Mouse (Mus musculus): ENCODE results near the gene Ssr2. TPM values are rescaled to one million over a fixed set of nuclear protein-coding genes. Genes with fewer than 3 reads are reported as not detected.
"Not testable (repeated sequence)": the region's sequence is repeated elsewhere in the genome, so short reads cannot be mapped to it uniquely, and the experiment has no call there.

Ssr2 gene
- total RNA-seq, 1 experiment from 2014 or later: 23.2 TPM

DNA sequence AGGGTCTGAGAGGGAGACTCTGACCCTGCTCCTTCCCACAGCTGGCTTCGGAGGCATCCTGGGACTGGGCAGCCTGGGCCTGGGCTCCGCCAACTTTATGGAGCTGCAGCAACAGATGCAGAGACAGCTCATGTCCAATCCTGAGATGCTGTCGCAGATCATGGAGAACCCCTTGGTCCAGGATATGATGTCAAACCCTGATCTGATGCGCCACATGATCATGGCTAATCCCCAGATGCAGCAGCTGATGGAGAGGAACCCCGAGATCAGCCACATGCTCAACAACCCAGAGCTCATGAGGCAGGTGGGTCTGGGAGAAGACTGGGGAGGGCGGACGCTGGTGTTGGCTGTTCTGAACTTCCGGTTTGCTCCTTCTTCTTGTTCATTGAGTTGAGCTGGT, 19.1 kb upstream of the Ssr2 start:
- ATAC-seq (replicated peaks; ENCODE audit: insufficient number of reproducible peaks, low FRiP score, low TSS enrichment, poor library complexity, severe bottlenecking): no peak

DNA sequence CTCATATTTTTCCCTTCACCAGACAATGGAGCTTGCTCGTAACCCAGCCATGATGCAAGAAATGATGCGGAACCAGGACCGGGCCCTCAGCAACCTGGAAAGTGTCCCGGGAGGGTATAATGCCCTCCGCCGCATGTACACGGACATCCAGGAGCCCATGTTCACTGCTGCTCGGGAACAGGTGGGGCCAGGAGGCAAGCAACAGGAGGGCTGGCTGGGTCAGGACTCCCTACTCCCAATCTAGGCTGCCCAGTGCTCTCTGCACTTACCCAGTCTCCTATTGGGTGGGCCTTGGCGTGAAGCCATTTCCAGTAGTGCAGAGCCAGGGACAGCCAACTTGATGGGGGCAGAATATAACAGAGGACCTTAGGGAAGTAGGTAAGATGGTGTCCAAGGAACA, 16.1 kb upstream of the Ssr2 start:
- ATAC-seq (replicated peaks; ENCODE audit: insufficient number of reproducible peaks, low FRiP score, low TSS enrichment, poor library complexity, severe bottlenecking): no peak

DNA sequence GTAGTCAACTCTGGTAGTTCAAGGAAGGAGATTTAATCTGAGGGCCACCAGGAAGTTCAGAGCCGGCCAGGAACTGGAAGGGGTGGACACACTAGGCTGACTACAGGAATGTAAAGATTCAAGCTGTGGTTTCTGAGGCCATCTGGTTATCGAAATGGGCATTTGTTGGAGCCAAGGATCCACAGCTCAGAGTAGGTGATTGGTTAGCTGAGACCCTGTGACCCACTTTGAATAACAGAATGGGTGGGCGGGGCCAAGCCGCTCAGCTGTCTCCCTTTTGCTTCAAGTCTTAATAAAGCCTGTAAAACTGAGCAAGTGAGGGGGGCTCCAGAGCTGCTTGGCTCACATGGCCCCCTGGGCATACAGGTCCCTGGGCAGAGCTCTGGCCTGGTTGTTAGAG, 13.7 kb upstream of the Ssr2 start:
- ATAC-seq (replicated peaks; ENCODE audit: insufficient number of reproducible peaks, low FRiP score, low TSS enrichment, poor library complexity, severe bottlenecking): no peak

DNA sequence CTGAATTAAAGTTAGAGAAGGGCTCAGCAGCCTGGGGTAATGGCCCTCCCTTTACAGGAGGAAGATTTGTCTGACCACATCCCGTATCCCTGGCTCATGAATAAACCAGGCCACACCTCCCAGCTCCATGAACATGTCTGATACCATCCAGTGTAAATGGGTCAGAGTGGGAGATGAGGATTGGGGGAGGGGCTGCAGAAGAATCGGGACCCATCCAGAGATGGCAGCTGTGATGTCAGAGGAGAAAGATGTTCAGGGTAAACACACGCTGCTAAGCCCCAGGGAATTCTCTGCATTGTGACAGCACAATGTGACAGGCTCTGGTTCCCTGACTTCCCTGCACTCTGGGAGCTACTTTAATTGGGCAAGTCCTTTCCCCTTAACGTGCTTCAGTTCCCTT, 12.2 kb upstream of the Ssr2 start:
- ATAC-seq (replicated peaks; ENCODE audit: insufficient number of reproducible peaks, low FRiP score, low TSS enrichment, poor library complexity, severe bottlenecking): no peak

DNA sequence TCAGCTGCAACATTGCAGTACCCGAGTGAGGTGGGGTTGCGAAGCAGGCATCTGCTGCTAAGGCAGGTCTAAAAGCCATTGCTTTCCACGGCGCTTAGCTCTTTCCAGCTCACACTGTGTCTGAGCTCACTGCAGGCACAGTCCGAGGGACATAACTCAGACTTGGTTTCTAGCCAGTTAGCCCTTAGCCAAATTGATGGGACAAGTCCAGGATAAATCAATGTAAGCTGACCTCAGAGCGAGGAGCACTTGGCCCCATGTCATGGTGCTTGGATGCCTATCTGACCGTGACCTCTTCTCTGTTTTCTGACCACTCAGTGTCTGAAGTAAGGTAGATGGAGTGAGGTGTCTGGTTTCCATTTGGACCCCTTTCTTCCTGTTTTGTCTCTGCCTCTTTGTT, 11.7 kb upstream of the Ssr2 start:
- no peak for ATAC-seq (replicated peaks; ENCODE audit: insufficient number of reproducible peaks, low FRiP score, low TSS enrichment, poor library complexity, severe bottlenecking)

DNA sequence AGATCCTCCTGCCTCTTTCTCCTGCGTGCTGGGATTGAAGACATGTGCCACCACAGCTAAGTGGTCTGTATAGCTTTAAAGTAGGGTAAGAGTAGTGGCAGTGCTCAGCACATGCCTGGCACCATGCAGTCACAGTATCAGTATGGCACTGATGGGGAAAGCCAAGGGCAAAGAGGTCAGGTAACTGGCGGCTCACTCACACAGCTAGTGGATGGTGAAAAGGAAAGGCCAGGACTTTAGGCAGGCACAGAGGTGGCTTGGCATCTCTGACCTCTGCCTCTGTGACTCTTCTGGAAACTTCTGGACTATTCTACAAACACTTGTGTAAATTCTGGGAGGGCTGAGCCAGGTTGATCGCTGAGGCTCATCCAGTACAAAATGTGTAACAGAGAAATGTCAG, 9.6 kb upstream of the Ssr2 start:
- ATAC-seq (replicated peaks; ENCODE audit: insufficient number of reproducible peaks, low FRiP score, low TSS enrichment, poor library complexity, severe bottlenecking): no peak

DNA sequence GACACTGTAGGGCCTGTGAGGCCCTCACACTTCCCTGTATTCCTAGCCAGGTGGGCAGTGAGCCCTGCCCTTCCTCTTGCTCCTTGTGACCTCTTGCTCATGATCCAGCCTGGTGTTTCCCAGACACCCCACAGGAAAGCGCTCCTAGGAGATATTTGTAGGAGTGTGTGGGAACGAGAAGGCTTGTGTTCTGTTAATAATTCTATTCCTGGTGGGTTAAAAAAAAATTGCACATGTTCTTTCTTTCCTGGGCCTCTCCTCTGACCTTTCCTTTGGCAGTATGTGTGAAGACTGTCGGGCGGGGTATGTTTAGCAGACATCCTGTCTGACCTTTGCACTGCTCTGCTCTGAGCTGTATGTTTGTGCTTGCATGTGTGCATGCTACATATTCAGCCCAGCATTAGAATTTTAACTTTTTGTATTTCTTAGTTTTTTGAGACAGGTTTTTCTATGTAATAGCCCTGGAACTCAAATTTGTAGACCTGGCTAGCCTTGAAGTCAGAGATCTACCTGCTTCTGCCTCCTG, 9.1 kb upstream of the Ssr2 start:
- ATAC-seq (replicated peaks; ENCODE audit: insufficient number of reproducible peaks, low FRiP score, low TSS enrichment, poor library complexity, severe bottlenecking): no peak

DNA sequence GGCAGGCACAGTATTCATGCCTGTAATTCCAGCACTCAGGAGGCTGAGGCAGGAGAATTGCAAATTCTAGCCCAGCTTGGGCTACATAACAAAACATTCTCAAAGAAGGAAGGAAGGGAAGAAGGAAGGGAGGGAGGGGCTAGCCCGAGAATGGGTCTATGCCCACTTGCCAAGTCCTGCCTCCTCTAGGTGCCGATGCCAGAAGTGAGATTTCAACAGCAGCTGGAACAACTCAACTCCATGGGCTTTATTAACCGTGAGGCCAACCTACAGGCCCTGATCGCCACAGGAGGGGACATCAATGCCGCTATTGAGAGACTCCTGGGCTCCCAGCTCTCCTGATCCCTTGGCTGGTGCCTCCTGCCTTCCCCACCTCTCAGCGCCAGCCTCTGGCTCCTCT, 7.8 kb upstream of the Ssr2 start:
- ATAC-seq (replicated peaks; ENCODE audit: insufficient number of reproducible peaks, low FRiP score, low TSS enrichment, poor library complexity, severe bottlenecking): no peak

DNA sequence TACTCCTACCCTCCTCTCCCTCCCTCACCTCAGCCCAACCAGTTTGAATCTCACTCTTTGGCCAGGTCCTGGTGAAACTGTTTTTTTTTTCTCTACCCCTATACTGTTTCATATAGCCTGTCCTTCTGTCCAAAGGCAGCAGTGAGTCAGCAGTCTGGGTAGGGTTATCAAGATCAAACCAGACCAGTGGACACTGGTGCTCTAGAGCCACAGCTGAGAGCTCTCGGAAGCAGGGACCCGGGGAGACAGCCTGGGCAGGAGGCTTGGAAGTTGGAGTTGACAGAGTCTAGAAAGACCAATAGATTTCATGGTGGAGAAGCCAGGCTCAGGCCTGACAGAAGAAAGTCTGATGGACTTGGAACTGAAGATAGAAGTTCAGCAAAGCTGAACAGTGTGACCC, 7.1 kb upstream of the Ssr2 start:
- ATAC-seq (replicated peaks; ENCODE audit: insufficient number of reproducible peaks, low FRiP score, low TSS enrichment, poor library complexity, severe bottlenecking): no peak

DNA sequence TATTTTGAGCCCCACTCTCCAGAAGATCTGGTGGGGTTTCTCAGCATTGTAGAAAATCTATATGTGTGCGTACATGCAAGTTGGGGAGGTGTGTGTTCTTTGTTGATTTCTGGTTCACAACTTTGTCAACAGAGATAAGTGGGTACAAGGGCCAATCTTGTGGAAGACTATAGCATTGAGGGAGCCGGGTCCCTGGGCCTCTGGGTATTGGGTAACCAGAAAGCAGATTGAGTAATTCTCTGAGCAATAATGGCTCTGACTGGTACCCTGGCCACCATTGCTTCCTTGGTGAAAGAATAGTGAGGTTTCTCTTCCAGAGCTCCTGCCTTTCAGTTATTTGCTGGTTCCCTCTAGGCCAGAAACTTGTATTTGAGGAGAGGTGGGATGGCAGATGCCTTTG, 6.6 kb upstream of the Ssr2 start:
- ATAC-seq (replicated peaks; ENCODE audit: insufficient number of reproducible peaks, low FRiP score, low TSS enrichment, poor library complexity, severe bottlenecking): no peak

DNA sequence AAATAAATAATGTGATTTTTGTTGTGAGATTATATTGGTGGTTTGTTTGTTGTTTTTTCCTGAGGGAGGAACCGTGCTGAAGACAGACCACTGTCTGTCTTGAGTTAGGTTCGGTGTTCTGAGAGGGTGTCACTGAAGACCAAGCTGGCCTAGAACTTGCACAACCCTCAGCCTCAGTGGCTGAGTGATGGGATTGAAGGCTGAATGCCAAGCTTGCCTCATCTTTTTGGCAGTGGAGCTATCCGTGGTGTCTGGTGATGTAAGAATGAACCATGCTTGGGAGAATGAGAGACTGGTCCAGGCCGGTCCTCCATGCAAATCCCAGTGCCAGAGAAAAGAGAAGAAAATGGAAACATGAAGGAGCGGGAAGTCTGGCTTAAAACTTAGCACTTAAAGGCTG, 6.0 kb upstream of the Ssr2 start:
- ATAC-seq (replicated peaks; ENCODE audit: insufficient number of reproducible peaks, low FRiP score, low TSS enrichment, poor library complexity, severe bottlenecking): no peak

DNA sequence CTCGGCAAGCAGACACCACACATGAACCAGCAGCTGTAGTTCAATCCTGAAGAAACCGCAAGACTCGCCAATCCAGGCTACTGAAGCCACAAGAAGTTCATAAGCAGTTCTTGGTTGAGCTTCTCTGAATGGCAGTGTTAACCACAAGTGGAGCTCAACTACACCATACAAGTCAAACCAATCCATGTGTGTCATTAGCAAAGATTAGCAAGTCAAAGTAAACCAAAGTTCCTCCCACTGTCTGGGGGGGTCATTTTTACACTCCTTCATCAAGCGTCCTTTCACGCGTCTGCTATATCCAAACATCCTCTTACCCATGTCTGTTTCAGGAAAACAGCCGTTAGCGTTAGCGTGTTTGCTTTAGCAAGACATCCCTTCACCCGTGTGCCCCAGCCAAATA, 5.3 kb upstream of the Ssr2 start:
- ATAC-seq (replicated peaks; ENCODE audit: insufficient number of reproducible peaks, low FRiP score, low TSS enrichment, poor library complexity, severe bottlenecking): no peak

DNA sequence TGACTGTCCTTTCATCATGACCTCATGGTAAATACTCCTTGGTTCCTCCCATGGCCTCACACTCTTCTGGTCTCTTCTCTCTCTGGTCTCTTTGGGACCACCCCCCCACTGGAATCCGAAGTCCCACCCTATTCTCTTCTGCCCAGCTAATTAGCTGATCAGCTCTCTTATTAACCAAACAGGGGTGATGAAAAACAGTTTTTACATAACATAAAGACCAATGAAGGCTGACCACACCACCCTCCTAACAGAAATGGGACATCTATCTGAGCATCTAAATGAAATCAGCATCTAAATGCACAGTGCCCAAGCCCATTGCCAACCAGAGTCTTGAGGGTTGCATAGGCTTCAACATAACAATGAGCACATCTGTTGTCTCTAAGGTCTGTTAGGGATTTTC, 3.8 kb upstream of the Ssr2 start:
- ATAC-seq (replicated peaks; ENCODE audit: insufficient number of reproducible peaks, low FRiP score, low TSS enrichment, poor library complexity, severe bottlenecking): no peak

DNA sequence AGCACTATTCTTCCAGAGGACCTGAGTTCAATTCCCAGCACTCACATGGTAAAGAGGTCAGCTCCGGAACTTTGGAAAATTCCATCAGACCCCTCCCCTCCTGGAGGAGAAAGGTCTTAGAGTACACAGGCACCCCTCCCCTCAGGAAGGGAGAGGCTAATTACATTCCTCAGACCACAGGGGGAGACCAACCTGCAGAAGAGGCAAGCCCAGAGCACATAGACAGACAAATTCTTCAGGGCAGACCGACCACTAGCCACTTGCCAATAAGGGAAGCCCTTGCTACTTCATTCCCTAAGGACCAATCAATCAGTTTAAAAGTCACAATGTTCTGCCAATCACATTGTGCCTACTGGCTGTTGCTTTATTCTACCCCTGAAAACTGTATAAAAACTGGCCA, 2.8 kb upstream of the Ssr2 start:
- no peak for ATAC-seq (replicated peaks; ENCODE audit: insufficient number of reproducible peaks, low FRiP score, low TSS enrichment, poor library complexity, severe bottlenecking)

DNA sequence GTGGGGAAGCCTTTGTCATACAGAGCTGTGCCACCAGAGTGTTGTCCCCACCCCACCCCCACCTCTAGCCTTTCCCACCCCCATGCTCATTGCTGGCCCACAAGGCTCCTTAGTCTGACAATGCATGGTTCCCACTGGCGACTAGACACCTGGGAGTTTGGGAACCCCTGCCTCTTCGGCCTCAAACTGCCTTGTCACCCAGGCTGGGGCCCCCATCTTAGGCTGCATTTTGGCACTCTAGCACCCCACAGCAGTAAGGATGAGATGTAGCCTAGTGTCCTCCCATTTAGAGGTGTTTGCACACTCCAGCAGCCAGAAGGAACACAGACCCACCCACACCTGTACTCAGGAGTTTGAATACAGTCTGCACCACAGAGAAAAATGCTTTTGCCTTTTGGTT, 1.9 kb upstream of the Ssr2 start:
- ATAC-seq (replicated peaks; ENCODE audit: insufficient number of reproducible peaks, low FRiP score, low TSS enrichment, poor library complexity, severe bottlenecking): no peak

DNA sequence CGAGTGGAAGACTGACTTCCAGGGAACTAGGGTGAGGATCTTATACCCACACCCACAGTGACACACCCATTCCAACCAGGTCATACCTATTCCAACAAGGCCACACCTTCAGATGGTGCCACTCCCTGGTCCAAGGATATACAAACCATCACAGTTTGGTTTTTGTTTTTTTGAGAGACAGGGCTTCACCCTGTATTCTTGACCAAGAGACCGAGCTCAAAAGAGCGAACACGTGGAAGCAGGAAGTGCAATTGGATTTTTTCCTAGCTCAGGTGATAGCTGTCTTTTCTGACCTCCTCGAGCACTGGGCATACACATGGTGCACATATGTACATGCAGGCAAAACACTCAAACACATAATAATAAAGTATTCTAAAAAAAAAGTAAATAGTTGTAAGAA, 2.2 kb downstream of the Ssr2 start:
- not testable (repeated sequence) for ATAC-seq (replicated peaks; ENCODE audit: insufficient number of reproducible peaks, low FRiP score, low TSS enrichment, poor library complexity, severe bottlenecking)

DNA sequence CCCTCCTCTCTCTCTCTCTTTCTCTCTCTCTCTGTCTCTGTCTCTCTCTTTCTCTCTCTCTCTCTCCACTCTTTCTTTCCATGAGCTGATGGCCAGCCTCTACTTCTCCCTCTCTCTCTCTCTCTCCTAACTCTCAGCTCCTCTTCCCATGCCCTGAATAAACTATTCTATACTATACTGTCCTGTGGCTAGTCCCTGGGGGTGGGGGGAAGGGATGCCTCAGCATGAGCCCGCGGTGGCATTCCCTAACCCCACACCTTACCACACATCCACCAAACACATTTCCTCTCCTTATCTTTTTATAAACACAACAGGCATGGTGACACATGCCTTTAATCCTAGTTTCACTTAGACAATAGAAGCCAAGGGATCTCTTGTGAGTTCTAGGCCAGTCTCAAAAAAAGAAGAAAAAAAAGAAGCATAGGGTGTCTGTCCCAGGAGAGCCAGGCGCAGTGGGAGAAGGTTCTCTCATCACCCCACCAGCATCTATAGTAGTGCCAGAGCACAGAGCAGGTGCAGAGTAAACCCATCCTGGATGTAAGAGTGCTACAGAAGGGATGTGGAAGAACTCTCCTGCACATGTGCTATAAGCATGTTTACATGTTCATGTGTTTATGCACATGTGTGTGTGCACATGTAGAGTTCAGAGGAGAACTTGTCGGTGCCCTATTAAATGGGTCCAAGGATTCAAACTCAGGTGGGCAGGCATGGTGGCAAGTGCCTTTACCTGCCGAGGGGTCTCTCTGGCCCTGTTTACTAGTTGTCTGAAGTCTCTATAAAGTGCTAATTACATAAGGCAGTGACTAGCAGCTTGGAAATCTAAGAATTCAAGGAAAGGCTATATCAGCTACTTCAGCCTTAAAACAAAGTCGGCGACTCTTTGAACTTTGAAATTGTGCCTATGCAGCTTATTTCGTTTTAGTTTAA, 3.1 kb downstream of the Ssr2 start:
- no peak for ATAC-seq (replicated peaks; ENCODE audit: insufficient number of reproducible peaks, low FRiP score, low TSS enrichment, poor library complexity, severe bottlenecking)

DNA sequence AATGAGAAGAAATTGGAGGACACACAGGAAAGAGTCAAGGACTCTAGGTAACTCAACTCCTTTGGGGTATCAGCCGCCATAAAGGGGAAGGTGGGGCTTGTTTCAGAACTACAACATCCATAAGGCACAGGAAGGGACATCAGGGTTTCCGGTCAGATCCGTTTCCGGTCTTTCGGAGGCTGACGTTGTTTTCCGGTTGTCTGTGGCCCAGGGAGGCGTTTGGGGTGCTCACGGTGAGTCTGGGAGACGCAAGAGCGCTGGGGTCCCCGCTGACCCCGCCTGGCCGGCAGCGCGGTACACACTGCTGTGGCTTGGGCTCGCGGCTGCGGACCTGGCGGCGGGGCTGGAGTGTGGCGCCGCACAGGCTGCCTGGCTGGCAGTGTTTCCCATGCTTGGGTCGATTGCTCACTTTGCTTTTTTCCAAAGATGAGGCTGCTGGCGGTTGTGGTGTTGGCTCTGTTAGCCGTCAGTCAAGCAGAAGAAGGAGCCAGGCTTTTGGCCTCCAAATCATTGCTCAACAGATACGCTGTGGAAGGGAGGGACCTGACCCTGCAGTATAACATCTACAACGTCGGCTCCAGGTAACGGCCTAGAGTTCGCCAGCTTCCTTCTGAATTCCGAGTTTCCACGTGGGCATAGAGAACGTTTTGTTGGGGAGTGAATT, 3.9 kb downstream of the Ssr2 start:
- peak; percentile 98 for ATAC-seq (replicated peaks; ENCODE audit: insufficient number of reproducible peaks, low FRiP score, low TSS enrichment, poor library complexity, severe bottlenecking)

DNA sequence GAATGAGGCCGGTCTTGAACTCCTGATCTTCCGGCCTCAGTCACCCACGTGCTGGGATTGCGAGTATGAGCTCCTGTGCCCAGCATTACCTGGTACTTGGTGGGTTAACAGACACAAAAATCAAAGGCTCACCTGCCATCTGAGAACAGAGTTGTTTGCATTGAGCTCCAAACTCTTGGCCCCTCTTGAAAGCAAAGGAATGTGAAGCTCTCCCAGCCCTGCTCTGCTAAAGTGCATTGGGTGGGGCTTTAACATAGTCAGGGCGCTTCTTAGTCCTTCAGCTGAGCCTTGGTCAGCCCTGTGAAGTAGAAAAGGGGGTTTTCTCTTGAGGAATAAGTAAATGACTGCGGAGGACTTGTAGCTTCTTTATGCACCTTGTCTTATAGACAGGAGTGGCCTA, 10.1 kb downstream of the Ssr2 start:
- ATAC-seq (replicated peaks; ENCODE audit: insufficient number of reproducible peaks, low FRiP score, low TSS enrichment, poor library complexity, severe bottlenecking): no peak

DNA sequence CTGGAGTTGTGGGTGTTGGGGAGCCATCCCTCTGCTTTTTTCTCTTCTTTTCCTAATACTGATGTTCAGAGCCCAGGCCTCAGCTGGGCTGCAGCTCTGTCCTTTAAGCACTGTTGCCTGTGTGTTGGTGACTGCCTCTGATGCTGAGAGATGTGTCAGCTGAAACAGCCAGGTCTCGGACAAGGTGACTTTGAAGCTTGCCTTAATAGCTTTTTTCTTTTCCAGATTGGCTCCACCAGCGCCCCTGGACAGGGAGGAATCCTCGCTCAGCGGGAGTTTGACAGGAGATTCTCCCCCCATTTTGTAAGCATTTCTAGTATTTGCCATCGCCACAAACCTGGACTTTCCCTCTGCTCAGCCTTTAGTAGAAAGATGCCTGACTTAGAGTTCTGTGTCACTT, 11.0 kb downstream of the Ssr2 start:
- ATAC-seq (replicated peaks; ENCODE audit: insufficient number of reproducible peaks, low FRiP score, low TSS enrichment, poor library complexity, severe bottlenecking): no peak
